Mouse (Mus musculus): ENCODE data around the gene Gm10228. TPM values are rescaled to one million over a fixed set of nuclear protein-coding genes. Genes with fewer than 3 reads are reported as not detected.
"Not testable (repeated sequence)": the region's sequence is repeated elsewhere in the genome, so short reads cannot be mapped to it uniquely, and the experiment has no call there.

Gene Gm10228
- not detected in 2 replicates for polyA plus RNA-seq (2012; rRNA removed)

GRCm38 (mm10) chr16:89041372-89041771 is at the start of gene Gm10228:
Gm10228 (minus strand) TSS chr16:89041472.
- 82% methylated on average over 2 of the region's 4 CpGs for WGBS
- not testable (repeated sequence) for H3K27ac ChIP-seq (ENCODE audit: insufficient read depth, low read depth, low read length); H3K27me3 ChIP-seq (ENCODE audit: control insufficient read depth, insufficient read depth, low read length); H3K4me1 ChIP-seq (ENCODE audit: control insufficient read depth, insufficient read depth, insufficient read length, low read length); H3K4me3 ChIP-seq (ENCODE audit: low read depth, low read length); H3K36me3 ChIP-seq (ENCODE audit: control insufficient read depth, insufficient read depth, low read length)

GRCm38 (mm10) chr16:89071041-89071440 is 29.8 kb upstream of the Gm10228 start:
- H3K36me3 ChIP-seq (ENCODE audit: control insufficient read depth, insufficient read depth, low read length); H3K4me1 ChIP-seq (ENCODE audit: control insufficient read depth, insufficient read depth, insufficient read length, low read length); H3K4me3 ChIP-seq (ENCODE audit: low read depth, low read length); H3K27me3 ChIP-seq (ENCODE audit: control insufficient read depth, insufficient read depth, low read length); H3K27ac ChIP-seq (ENCODE audit: insufficient read depth, low read depth, low read length): not testable (repeated sequence)
- WGBS, result 66% methylated on average over 2 of the region's 2 CpGs

GRCm38 (mm10) chr16:89063902-89064301 is 22.6 kb upstream of the Gm10228 start, which contains the start of gene 1110025L11Rik:
1110025L11Rik (minus strand) TSS chr16:89064002.
- WGBS, result no CpG with 5 or more reads among the region's 2 CpGs
- not testable (repeated sequence) for H3K4me3 ChIP-seq (ENCODE audit: low read depth, low read length); H3K4me1 ChIP-seq (ENCODE audit: control insufficient read depth, insufficient read depth, insufficient read length, low read length); H3K27ac ChIP-seq (ENCODE audit: insufficient read depth, low read depth, low read length); H3K27me3 ChIP-seq (ENCODE audit: control insufficient read depth, insufficient read depth, low read length); H3K36me3 ChIP-seq (ENCODE audit: control insufficient read depth, insufficient read depth, low read length)

GRCm38 (mm10) chr16:89047783-89048182 is 6.5 kb upstream of the Gm10228 start, which contains the start of gene Krtap6-5:
Krtap6-5 (minus strand) TSS chr16:89047883.
- no peaks in the 10 kb centered on the region for H3K4me1 ChIP-seq (ENCODE audit: control insufficient read depth, insufficient read depth, insufficient read length, low read length)
- no peak for TF ChIP-seq CTCF (IDR thresholded peaks at IDR 0.05; ENCODE audit: extremely low read depth, insufficient read length, insufficient replicate concordance, low read depth, low read length)
- no peak for TF ChIP-seq POLR2A (IDR thresholded peaks at IDR 0.05; ENCODE audit: low read depth, low read length)
- no peak within 1 kb of the TSS for H3K27ac ChIP-seq (ENCODE audit: insufficient read depth, low read depth, low read length)
- no peaks in the 10 kb centered on the region for H3K36me3 ChIP-seq (ENCODE audit: control insufficient read depth, insufficient read depth, low read length)
- H3K4me3 ChIP-seq (ENCODE audit: low read depth, low read length), result no peak within 1 kb of the TSS
- H3K27me3 ChIP-seq (ENCODE audit: control insufficient read depth, insufficient read depth, low read length), result no peaks in the 10 kb centered on the region
- 73% methylated on average over 3 of the region's 3 CpGs for WGBS

GRCm38 (mm10) chr16:89031399-89031798 is 9.9 kb downstream of the Gm10228 start, which contains the start of gene Krtap6-1:
Krtap6-1 (plus strand) TSS chr16:89031699.
- WGBS, result 91% methylated on average over 3 of the region's 3 CpGs
- not testable (repeated sequence) for H3K4me1 ChIP-seq (ENCODE audit: control insufficient read depth, insufficient read depth, insufficient read length, low read length); H3K27ac ChIP-seq (ENCODE audit: insufficient read depth, low read depth, low read length); H3K36me3 ChIP-seq (ENCODE audit: control insufficient read depth, insufficient read depth, low read length); H3K27me3 ChIP-seq (ENCODE audit: control insufficient read depth, insufficient read depth, low read length); H3K4me3 ChIP-seq (ENCODE audit: low read depth, low read length)

GRCm38 (mm10) chr16:89014984-89015383 is 26.3 kb downstream of the Gm10228 start, which contains the start of gene Gm10229:
Gm10229 (plus strand) TSS chr16:89015284.
- H3K4me3 ChIP-seq (ENCODE audit: low read depth, low read length); H3K4me1 ChIP-seq (ENCODE audit: control insufficient read depth, insufficient read depth, insufficient read length, low read length); H3K36me3 ChIP-seq (ENCODE audit: control insufficient read depth, insufficient read depth, low read length); H3K27ac ChIP-seq (ENCODE audit: insufficient read depth, low read depth, low read length); H3K27me3 ChIP-seq (ENCODE audit: control insufficient read depth, insufficient read depth, low read length): not testable (repeated sequence)
- 85% methylated on average over 3 of the region's 3 CpGs for WGBS

- H3K4me1 ChIP-seq (ENCODE audit: control insufficient read depth, insufficient read depth, insufficient read length, low read length), result no peaks in the 10 kb centered on the region
- no peaks in the 10 kb centered on the region for H3K27me3 ChIP-seq (ENCODE audit: control insufficient read depth, insufficient read depth, low read length)
- no peak overlapping the region for H3K27ac ChIP-seq (ENCODE audit: insufficient read depth, low read depth, low read length)
- TF ChIP-seq POLR2A (IDR thresholded peaks at IDR 0.05; ENCODE audit: low read depth, low read length), result no peak
- no peaks in the 10 kb centered on the region for H3K36me3 ChIP-seq (ENCODE audit: control insufficient read depth, insufficient read depth, low read length)
- 95% methylated on average over 3 of the region's 3 CpGs for WGBS
- H3K4me3 ChIP-seq (ENCODE audit: low read depth, low read length), result no peak overlapping the region
These were observed 27.3 kb downstream of the Gm10228 start for GRCm38 (mm10) chr16:89013973-89014372.

GRCm38 (mm10) chr16:89010659-89011058 is 30.6 kb downstream of the Gm10228 start, which contains the start of gene Krtap22-2:
Krtap22-2 (minus strand) TSS chr16:89010759.
- H3K4me3 ChIP-seq (ENCODE audit: low read depth, low read length), result no peak within 1 kb of the TSS
- no peak within 1 kb of the TSS for H3K27ac ChIP-seq (ENCODE audit: insufficient read depth, low read depth, low read length)
- H3K27me3 ChIP-seq (ENCODE audit: control insufficient read depth, insufficient read depth, low read length), result no peaks in the 10 kb centered on the region
- no peaks in the 10 kb centered on the region for H3K4me1 ChIP-seq (ENCODE audit: control insufficient read depth, insufficient read depth, insufficient read length, low read length)
- 75% methylated on average over 5 of the region's 5 CpGs for WGBS
- TF ChIP-seq POLR2A (IDR thresholded peaks at IDR 0.05; ENCODE audit: low read depth, low read length), result no peak
- TF ChIP-seq CTCF (IDR thresholded peaks at IDR 0.05; ENCODE audit: extremely low read depth, insufficient read length, insufficient replicate concordance, low read depth, low read length), result no peak
- no peaks in the 10 kb centered on the region for H3K36me3 ChIP-seq (ENCODE audit: control insufficient read depth, insufficient read depth, low read length)

Other genes starting within 250 kb of the Gm10228 start
- not detected in 2 replicates for gene Gm20741, start 229.3 kb downstream of the Gm10228 start, polyA plus RNA-seq (2012; rRNA removed)
- gene Krtap15, start 221.3 kb downstream of the Gm10228 start, polyA plus RNA-seq (2012; rRNA removed), result not detected in 2 replicates
- gene Krtap14, start 215.3 kb downstream of the Gm10228 start, polyA plus RNA-seq (2012; rRNA removed), result not detected in 2 replicates
- gene Krtap19-1, start 172.1 kb downstream of the Gm10228 start, polyA plus RNA-seq (2012; rRNA removed), result not detected in 2 replicates
- not detected in 2 replicates for gene Krtap19-2, start 167.2 kb downstream of the Gm10228 start, polyA plus RNA-seq (2012; rRNA removed)
- gene Krtap19-3, start 163.4 kb downstream of the Gm10228 start, polyA plus RNA-seq (2012; rRNA removed), result not detected in 2 replicates
- gene Krtap19-4, start 156.4 kb downstream of the Gm10228 start, polyA plus RNA-seq (2012; rRNA removed), result not detected in 2 replicates
- not detected in 2 replicates for gene Krtap19-5, start 145.0 kb downstream of the Gm10228 start, polyA plus RNA-seq (2012; rRNA removed)
- not detected in 2 replicates for gene Krtap19-9b, start 109.2 kb downstream of the Gm10228 start, polyA plus RNA-seq (2012; rRNA removed)
- not detected in 2 replicates for gene Krtap16-3, start 78.6 kb downstream of the Gm10228 start, polyA plus RNA-seq (2012; rRNA removed)
- gene Krtap22-2, start 30.7 kb downstream of the Gm10228 start, polyA plus RNA-seq (2012; rRNA removed), result not detected in 2 replicates
- gene Gm10229, start 26.2 kb downstream of the Gm10228 start, polyA plus RNA-seq (2012; rRNA removed), result not detected in 2 replicates
- not detected in 2 replicates for gene Krtap6-1, start 9.8 kb downstream of the Gm10228 start, polyA plus RNA-seq (2012; rRNA removed)
- gene Krtap6-5, start 6.4 kb upstream of the Gm10228 start, polyA plus RNA-seq (2012; rRNA removed), result not detected in 2 replicates
- gene 1110025L11Rik, start 22.5 kb upstream of the Gm10228 start, polyA plus RNA-seq (2012; rRNA removed), result not detected in 2 replicates
- gene Krtap6-3, start 42.5 kb upstream of the Gm10228 start, polyA plus RNA-seq (2012; rRNA removed), result not detected in 2 replicates
- not detected in 2 replicates for gene Gm6358, start 99.4 kb upstream of the Gm10228 start, polyA plus RNA-seq (2012; rRNA removed)
- not detected in 2 replicates for gene Gm10061, start 109.6 kb upstream of the Gm10228 start, polyA plus RNA-seq (2012; rRNA removed)
- not detected in 2 replicates for gene Gm9789, start 116.5 kb upstream of the Gm10228 start, polyA plus RNA-seq (2012; rRNA removed)
- not detected in 2 replicates for gene Gm7735, start 128.0 kb upstream of the Gm10228 start, polyA plus RNA-seq (2012; rRNA removed)
- not detected in 2 replicates for gene 1110057P08Rik, start 133.3 kb upstream of the Gm10228 start, polyA plus RNA-seq (2012; rRNA removed)
- not detected in 2 replicates for gene Krtap20-2, start 164.4 kb upstream of the Gm10228 start, polyA plus RNA-seq (2012; rRNA removed)

Data from small intestine, adult 2 months (tissue).